Mouse (Mus musculus) brain, embryonic 18.5 days (tissue): ENCODE measurements around the gene Catsperg1.
"Not testable (repeated sequence)": the region's sequence is repeated elsewhere in the genome, so short reads cannot be mapped to it uniquely, and the experiment has no call there.

Experiments
- DNase-seq: peaks from one replicate; pipeline ENCODE4 v3.0.0-alpha.2; 2012; ENCODE audit warnings: low read depth, low spot score

The Catsperg1 gene

GRCm38 (mm10) chr7:29139237-29139636 is 74.6 kb downstream of the Catsperg1 start:
- DNase-seq = not testable (repeated sequence)

DNA sequence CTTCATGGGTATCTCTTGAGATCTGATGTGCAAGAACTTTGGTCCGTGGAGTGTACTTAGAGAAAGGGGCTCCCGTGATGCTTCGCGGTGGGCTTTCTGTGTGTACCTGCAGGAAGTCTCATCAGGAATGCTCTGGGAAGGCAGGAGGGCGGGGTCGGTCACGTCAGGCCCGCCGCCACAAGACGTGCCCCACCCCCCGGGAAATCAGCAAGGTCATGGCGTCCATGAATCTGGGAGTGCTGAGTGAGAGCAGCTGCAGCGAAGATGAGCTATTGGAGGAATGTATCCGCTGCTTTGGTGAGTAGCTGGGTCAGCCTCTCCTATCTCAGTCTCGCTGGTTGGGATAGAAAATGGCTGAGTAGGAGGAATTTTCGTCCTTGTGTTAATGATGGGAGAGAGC is 76.4 kb downstream of the Catsperg1 start:
- no peak for DNase-seq

DNA sequence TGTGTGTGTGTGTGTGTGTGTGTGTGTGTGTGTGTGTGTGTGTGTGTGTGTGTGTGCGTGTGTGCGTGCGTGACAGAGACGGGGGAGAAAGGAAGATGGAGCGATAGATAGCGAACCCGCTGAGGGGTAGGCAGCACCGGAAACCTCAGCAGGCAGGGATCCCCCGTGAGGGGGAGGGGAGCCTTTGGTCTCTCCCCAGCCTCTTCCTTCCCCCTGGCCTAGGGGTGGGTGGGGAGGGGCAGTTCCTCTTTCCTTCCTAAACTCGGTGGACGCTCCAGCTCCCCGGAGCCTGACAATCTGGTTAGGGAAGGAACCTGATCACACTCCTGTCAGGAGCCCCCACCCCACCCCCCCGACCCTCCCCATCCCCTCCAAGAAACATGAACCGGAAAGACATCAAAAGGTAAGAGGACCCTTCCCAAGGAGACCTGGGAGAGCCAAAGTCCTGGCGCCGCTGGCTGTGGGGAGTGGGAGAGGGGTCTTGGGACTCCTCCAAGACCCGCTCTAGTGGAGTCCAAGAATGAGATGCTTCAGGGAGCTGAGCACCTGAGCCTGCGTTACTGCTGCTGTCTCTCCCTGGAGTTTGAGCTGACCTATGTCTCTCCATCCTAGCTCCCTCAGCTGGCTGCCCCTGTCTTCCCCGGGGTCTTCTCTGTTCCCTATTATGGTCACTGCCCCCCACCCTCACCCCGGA is 79.0 kb downstream of the Catsperg1 start, which contains the start of gene Rasgrp4:
TSS of gene Rasgrp4 (plus strand) at position 159 of the 694 bp plus-strand sequence.
- DNase-seq = no peak

- DNase-seq = no peak
These were observed 79.6 kb downstream of the Catsperg1 start for GRCm38 (mm10) chr7:29134230-29134629.
